Mouse (Mus musculus): ENCODE measurements around the gene Sars.
A peak's percentile ranks its signal among the peaks of the same experiment; 100 is the strongest.

The Sars gene

DNA sequence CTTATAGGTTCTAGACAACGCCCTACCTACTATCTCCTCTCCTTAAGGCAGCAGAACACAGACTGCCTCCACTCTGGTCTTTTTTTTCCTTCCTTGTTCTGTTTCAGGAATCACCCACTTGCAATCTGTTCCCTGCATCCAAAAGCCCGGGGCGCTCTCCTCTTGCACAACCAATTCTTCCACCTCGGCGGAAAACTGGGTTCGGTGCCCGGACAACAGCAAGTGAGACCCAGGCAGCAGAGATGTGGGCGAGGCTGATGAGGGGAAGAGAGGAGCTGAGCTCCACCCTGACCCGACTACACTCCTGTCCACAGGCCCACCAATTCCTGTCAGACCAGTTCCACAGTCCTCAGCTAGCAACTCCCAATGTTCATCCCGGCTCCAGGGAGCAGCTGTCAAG, 58.8 kb downstream of the Sars start:
- DNase-seq = no peak

DNA sequence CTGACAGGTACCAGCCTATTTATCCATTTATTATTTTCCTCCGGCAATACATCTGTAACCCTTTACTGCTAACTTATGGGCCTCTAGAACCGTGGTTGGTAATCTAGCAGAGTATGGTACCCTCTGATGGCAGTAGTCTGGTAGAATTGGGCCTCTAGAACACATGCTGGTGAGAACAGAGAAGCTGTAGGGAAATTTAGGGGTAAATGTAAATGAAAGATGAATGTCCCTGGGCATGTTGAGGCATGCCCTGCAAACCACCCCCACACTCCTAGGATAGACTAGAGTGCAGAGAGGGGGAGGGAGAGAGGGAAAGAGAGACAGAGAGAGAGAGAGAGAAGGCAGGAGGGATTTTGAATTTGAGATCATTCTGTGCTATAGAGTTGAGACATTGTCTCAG, 60.6 kb downstream of the Sars start:
- DNase-seq = no peak

- peak; percentile 94 for DNase-seq
Measured at GRCm38 (mm10) chr3:108383485-108384354, 61.3 kb downstream of the Sars start, which contains the start of gene Psrc1. TSS of gene Psrc1 (plus strand) at chr3:108383839.

DNA sequence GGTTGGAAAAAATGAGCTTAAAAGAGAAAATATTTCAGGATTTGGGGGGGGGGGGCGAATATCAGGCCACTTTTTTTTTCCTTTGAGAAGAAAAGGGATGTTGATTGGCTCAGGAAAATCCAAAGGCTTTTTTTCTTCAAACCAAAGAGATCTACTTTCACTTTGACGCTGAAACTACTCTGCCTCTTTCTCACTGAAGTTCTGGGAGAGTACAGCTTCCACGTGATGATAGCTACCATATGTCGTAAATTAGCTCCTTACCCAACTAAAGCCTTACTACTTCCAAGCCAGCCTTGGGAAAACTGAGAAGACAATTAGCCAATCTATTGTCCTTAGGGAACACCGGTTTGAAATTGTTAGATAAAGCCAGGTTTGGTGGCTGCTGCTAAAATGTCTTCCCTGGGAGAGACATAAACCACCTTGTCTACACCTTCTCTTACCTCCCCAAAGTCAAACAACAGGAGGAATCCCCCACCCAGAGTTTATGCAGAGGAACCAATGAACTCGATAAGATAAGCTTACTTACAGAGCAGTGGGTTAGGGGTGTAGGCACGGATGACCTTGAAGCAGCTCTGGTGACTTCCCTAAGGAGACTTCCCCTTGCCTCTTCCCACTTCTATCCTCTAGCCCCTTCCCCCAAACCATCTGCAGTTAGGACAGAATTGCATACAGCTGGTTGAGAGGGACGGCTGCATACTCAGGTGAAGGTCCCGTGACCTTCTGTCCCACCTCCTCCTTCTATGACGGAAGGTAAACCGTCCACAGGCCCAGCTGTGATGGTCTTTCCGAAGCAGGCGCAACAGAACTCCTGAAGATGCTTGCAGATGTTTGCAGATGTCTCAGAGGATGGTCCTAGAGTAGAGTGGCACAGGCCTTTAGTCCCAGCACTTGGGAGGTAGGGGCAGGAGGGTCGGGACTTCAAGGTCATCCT, 62.8 kb downstream of the Sars start:
- no peak for DNase-seq

DNA sequence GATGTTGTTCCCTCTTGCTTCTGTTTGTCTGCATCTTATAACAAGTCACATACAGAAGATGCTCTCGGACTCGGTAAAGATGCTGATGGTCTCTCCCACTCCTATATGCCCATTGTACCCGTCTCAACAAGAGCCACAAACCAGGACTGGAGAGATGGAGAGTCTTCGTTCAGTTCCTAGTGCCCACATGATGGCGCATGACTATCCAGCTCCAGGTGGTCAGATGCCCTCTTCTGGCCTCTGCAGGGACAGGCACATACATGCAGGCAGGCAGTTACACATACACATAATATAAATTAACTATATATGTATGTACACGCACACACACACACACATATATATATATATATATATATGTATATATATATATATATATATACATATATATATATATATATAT, 64.3 kb downstream of the Sars start:
- DNase-seq = no peak

DNA sequence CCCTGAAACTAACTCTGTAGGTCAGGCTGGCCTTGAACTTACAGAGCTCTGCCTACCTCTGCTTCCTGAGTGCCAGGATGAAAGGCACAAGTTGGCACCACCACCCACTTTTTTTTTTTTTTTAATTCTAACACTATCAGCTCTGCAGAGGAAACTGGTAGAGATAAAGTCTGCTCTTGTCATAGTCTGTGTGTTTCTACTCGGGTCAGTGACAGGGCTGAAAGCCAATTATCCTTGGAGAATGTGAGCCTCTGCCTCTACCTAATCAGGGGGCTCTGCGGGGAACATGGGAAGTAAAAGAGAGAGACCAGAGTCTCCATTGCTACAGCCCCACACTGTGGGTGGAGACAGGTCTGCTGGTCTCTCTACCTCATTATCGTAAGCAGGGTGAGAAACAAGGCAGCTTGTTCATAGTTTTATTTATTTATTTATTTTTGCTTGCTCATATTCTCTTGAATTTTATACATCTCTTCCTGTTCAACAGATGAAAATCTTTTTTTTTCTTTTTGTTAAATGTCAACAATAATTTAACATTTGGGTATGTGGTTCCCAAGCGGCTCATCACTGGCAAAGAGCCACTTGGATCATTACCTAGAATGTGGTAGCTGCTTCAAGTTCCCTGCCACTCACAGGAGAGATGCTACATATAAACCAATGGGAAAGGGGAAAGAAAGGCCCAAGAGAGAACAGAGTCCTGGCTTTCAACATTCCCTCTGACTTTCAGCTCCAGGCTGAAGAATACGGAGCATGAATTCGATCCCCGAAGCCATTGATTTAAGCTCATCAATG, 65.9 kb downstream of the Sars start:
- DNase-seq = no peak

All from kidney, postnatal 10 days (tissue).